Mouse (Mus musculus): ENCODE data around the gene Tmem156.

GRCm38 (mm10) chr5:65078081-65078480, 13.9 kb downstream of the Tmem156 start:
- TF ChIP-seq CEBPB (IDR thresholded peaks at IDR 0.05; ENCODE audit: low read depth) = no peak
- no peak for TF ChIP-seq CTCF (IDR thresholded peaks at IDR 0.05; ENCODE audit: control insufficient read depth, insufficient read depth, insufficient read length)
